Mouse (Mus musculus): ENCODE results near the gene Sh2d3c.

GRCm38 (mm10) chr2:32727435-32727834 lies 6.6 kb downstream of the Sh2d3c start:
- TF ChIP-seq CTCF (IDR thresholded peaks at IDR 0.05; ENCODE audit: low read depth, low read length): no peak
- no peak for TF ChIP-seq GATA1 (IDR thresholded peaks at IDR 0.05; ENCODE audit: borderline replicate concordance, low read length)
- TF ChIP-seq TAL1 (conservative IDR thresholded peaks at IDR 0.05; ENCODE audit: low read depth, low read length): no peak

All from G1E (cell line).